Mouse (Mus musculus) embryo, embryonic 11 days (tissue): ENCODE results near the gene Smco2.

ENCODE experiments used
- DNase-seq: peaks from one replicate; pipeline ENCODE4 v3.0.0-alpha.2; 2015

The Smco2 gene

DNA sequence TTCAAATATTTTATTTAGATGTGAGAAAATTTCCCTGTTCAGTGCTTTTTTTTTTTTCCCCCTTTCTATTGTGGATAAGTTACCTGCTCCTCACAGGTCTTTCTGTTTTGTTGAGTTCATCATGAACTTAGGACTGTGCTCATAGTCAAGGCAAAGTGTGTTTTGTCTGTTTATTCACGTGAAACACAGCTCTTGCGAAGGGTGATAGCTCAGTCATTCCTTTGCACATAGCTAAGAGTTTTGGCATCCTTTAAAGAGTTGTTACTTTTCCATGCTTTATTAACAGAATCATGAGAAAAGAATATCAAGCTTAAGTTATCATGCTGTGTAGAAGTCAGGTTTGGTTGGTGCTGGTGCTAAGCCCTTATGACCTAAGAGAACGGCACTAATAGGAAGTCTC, 54.8 kb downstream of the Smco2 start:
- no peak for DNase-seq

DNA sequence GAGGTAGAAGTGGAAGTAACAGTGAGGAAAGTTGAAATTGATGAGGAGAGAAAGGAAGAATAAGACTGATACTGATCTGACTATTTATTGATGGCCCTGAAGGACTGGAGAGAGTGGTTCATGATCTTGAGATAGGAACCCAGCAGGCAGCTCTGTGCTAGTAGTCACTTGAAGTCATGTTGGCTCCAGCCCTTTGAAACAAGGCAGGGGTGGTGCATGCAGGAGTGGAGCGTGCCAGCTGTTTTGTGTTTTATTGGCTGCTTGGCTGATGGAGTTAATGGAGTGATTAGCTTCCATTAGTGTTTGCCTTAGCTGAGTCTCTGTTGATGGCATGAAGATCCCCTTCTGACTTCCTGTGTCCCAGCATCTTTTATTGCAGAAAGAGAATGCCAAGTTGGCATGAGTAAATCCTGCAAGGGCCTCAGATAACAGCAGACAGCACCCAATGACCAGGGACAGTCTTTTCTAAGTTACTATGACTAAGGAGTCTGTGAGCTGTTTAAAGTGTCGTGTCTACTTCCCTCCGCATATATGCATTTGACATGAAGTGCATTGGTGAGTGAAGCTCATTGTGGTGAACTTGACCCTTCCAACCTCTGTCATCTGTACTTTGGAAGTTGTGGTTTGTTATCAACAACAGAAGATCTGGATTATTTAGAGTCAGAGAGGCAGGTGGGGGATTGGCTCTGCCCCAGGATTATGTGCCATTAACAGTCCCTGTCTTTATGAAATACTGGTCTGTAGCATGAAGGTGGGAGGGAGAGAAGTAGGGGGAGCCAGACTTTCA, 56.3 kb downstream of the Smco2 start:
- DNase-seq, result no peak

DNA sequence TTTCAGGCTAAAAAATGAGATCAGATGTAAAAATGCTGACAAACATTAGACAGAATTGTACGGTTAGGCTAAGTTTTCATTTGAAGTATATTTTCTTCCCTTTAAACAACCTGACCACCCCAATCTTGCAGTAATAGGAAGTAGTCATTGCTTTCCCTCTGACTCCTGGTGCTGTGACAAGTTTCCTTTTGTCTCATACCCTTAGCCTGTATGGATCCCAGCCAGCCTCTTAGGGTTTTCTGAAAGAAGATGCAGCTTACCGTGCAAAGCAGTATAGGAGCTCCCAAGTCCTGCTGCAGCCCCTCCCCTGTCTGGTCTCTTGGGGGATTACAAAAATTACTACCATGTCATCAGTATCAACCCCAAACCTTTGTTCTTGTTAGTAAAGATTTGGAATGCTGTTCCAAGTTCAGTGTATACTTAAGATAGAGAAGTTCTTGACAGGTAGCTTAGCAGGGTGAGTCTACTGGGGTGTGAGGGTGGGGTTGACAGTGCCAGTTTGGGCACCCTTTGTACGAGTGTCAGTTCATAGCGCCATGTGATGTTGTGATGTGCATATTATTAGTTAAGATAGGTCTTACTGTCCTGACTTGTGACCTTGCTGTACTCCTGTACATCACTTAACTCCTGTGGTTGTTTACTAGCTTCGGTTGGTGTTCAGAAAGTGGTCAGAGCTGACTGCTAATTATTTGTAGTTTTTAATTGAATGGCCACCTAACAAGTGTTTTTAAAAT, 57.3 kb downstream of the Smco2 start:
- no peak for DNase-seq

DNA sequence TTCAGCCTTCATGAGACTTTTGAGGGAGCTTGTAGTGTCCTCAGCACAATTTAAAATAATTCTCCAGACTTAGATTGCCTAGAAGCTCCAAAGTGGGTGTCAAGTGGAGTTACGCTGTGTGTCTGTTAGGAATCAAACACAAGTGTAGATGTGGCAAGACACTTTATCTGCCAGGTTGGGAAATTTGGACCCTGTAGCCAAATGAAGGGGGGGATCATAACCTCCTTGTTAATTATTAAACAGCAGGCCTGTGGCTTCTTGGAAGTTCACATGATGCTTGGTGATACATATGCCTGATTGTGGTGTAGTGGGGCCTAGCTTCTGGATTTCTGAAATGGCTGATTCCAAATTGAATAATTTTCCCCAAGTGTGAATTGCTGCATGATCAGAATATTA, 57.9 kb downstream of the Smco2 start:
- no peak for DNase-seq

DNA sequence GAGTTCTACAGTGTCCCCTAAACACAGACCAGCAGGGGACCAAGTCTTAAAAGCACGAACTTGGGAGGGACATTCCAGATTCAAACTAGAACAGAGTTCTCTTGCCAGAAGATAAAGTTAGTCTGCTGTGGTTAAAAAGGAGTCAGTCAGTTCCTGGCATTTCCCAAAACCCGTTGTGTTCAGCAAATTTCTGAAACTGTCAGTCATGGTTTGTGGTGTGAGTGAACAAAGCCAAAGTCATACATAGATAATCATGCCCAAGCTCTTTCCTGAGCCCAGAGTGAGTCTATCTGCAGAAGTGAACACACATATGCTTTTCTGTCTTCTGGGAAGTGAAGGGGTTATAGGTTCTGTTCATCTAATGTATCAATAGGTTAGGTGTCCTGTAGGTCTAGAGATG, 58.9 kb downstream of the Smco2 start:
- DNase-seq, result no peak

DNA sequence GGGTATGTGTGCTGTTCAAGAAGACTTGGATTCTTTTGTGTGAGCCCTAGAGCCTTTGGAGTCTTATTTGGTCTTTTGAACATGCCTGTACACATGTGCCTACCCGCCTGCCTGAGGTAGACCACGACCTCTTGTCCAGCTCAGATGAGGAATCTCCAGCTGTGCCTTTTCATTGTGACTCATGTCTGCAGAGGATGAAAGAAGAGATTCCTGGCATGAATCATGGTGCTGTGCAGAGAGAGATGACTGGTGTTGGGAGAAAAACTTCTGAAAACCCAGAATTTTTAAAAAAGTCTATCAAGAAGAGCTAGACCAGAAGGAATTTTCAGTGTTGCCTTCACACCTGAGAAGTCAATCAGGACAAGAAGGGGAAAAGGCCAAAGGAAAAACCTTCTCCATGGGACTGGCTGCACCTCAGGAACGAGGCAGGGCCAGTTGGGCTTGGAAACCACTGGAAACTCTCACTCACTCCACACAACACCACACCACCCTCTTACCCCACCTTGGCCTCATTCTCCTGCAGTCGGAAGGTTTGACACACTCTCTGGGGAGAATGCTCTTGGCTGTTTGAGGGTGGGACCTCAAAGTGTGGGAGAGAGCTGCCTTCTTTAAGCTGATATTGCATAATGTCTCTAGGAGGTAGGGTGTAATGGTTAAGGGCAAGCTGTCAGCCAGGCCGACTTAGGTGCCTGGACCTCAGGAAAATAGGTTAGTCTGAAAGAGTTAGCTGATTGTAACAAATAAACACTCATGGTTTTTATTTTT, 60.0 kb downstream of the Smco2 start:
- DNase-seq, result no peak

DNA sequence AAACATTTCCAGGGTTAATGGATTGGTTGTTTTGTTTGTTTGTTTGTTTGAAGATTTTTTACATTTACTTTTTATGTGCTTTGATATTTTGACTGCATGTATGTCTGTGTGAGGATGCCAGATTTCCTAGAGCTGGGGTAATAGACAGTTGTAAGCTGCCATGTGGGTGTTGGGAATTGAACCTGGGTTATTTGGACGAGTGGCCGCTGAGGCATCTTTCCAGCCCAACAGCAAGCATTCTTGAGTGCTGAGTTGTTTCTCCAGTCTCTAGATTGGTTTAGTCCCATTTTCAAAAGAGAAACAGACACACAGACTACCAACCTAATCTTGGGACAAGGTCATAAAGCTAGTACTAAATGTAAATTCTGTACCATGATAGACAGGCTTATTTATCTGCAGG, 60.9 kb downstream of the Smco2 start:
- DNase-seq, result no peak

DNA sequence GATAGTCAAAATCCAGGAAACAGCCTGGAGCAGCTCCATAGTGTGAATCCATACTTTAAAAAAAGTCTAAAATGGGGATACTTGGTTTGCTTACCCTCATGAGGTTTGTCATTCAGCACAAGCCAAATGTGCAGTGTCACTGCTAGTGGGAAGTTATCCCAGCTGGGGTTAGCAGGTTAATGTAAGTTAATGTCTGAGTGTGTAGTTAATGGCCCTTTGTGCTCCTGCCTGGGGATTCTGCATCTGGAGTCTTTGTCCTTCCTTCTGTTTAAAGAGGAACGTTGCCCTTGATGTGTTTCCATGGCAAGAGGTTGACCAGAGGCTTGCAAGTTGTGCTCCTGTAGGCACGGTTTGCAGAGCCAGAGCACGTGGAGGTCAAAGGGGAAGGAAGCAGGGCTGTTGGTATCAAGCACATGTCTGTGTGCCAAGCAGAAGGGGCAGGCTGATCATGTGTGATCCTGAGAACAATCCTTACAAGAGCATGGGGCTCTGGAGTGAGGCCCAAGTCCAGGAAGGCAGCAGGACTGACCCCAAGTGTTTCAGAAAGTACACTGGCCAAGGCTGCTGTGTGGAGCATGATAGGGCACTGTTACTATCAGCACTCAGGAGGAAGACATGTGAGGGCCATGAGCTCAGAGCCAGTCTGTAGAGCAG, 63.1 kb downstream of the Smco2 start:
- DNase-seq, result no peak

DNA sequence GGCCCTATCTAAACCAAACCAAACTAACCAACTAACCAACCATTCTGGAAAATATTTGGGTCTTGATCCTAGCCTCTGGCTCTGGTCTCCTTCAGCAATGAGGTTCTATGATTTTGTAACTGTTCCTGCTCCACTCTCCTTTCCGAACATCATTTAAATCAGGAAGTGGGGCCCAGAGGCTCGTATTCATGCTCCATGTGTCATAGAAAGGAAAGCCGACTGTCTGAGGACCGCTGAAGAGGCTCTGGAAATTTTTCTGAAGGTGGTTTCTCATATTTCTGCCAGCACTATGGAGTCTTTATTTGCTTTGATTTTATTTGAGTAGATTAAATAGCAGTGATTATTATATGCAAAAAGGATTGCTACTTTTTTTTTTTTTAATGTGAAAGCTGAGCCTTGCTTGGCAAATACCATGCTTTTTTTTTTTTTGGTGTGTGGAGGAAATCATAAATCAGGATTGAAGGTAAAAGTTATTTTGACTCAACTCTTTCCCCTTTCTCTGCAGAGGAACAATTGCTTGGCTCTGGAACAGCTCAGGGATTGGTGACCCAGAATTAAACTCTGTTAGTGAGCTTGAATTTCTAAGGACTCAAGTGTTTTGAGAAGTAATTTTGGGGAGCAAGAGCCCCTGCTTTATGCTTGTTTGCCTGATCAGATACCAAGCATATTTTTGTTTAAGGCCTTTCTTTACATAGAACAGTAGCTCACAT, 63.7 kb downstream of the Smco2 start:
- DNase-seq, result no peak

DNA sequence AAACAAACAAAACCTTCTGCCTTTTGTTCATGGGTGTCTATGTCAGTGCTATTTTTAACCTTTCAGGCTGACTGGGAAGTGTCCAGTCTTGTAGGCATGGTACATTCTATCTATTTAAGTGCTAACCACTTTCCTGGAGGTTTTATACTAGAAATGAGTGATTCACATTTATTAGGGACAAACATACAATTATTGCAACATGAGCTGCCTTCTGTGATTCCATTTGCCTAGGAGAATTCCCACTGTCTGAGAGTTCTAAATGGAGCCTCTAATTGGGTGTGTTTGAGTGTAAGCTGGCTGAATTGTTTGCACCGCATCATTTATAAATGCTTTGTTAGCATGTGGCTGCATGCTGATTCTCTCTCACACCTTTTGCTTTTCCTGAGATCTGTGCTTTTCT, 65.9 kb downstream of the Smco2 start:
- no peak for DNase-seq

DNA sequence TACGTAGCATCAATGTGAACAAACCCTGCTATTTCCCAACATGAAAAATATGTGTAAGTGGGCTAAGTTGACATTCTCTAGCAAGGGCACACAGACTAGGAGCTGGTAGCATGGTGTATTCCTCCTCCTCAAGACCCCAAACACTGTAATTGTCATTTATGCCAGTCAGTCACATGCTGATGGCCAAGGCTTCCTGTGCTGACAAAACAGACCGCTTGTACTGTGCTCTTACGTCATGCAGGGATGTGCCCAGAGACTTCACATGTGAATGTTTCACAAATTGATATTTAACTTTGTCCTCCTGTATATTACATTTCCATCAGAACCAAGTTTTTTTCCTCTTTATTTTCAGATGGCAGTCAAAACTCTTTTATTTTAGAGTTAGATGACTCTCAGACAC, 67.5 kb downstream of the Smco2 start:
- no peak for DNase-seq

DNA sequence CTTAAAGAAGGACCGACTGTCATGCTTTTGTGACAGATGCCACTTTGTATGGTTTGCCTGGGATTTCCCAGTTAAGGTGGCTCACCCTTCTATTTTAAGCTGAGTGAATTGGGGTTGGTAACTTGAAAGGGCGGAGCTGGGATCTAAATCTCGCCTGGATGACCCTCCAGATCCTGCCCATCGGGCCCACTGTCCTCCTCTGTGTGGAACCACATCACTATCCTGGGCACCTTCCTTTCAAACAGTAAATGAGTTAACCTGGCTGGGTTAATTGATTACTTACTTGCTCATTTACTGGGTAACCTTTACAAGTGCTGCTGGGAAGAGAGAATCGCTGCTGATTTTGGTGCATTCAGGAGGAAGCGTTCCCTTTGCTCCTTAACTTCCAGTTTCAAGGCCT, 68.4 kb downstream of the Smco2 start:
- DNase-seq, result no peak
